9 mouse cellular contexts compared by ENCODE assay signal in genomic region chr14:8935121-8935520, GRCm38 (mm10).
DNase-seq lines count a peak whose midpoint lies in the region; ATAC-seq and TF ChIP-seq lines count a peak whose summit lies in the region.
"Had no signal": no experiment of that assay in that cellular context is flagged by ENCODE, and none has a peak within 500 bp of the region (broad histone marks: within the 10 kb centered on the region; RNA-seq: fewer than 3 reads in every experiment).

No protein-coding gene starts in this region.

- TF ChIP-seq EP300 in heart, postnatal 0 days (IDR thresholded peaks at IDR 0.05; ENCODE audit: low read depth), result no peak

- intact Hi-C loops in heart, postnatal 25 days (cut with DNase I), result loop anchor here (10.0 kb wide), 1 partner anchor 460 kb away; no protein-coding TSS in a partner anchor

- ATAC-seq in heart, postnatal 0 days (ENCODE audit: insufficient read depth, low read depth), result no peak
- no peak; the same call in 1 of the 2 replicates for ATAC-seq in megakaryocyte progenitor cell, adult 5-6 weeks (replicated peaks; ENCODE audit: poor library complexity)

- H3K9ac ChIP-seq in heart, postnatal 0 days (replicated peaks; ENCODE audit: low read depth, low read length), result no peak overlapping the region
- H3K9ac ChIP-seq: heart, embryonic 15.5 days had no signal

- no peak overlapping the region for H3K4me2 ChIP-seq in heart, postnatal 0 days (ENCODE audit: low read depth, low read length)
- H3K4me2 ChIP-seq: heart, embryonic 15.5 days had no signal

- peak; percentile 63 for TF ChIP-seq CTCF in heart, postnatal 0 days (IDR thresholded peaks at IDR 0.05; ENCODE audit: low read depth)

- no peak overlapping the region for H3K27ac ChIP-seq in heart, postnatal 0 days (ENCODE audit: low read depth)
- H3K27ac ChIP-seq: heart, embryonic 15.5 days had no signal

- DNase-seq in heart, postnatal 0 days (ENCODE audit: low spot score), result peak; percentile 56
- DNase-seq in heart, postnatal 25 days (ENCODE audit: low spot score), result no peak
- peak; percentile 44 for DNase-seq in 416B (ENCODE audit: low read depth)
- DNase-seq in brain, adult 2 months (ENCODE audit: low read depth, low spot score), result peak; percentile 62
- peak; percentile 7 to 49 for DNase-seq in frontal cortex, postnatal 10 days (ENCODE audit: low spot score in 2 of 2)
- peak; percentile 39 to 69 for DNase-seq in layer of hippocampus, postnatal 14 days (ENCODE audit: low spot score in 2 of 2)
- peak; percentile 27 for DNase-seq in retina, postnatal 7 days (ENCODE audit: low read depth, low spot score)

- no peak overlapping the region for H3K4me3 ChIP-seq in heart, postnatal 0 days (ENCODE audit: low read depth, low read length)
- H3K4me3 ChIP-seq: heart, embryonic 15.5 days had no signal

- no peaks in the 10 kb centered on the region for H3K27me3 ChIP-seq in heart, postnatal 0 days (ENCODE audit: control insufficient read depth, insufficient read depth, low read length)
- H3K27me3 ChIP-seq: heart, embryonic 15.5 days had no signal

- no peaks in the 10 kb centered on the region for H3K4me1 ChIP-seq in heart, postnatal 0 days (ENCODE audit: control insufficient read depth, insufficient read depth)
- H3K4me1 ChIP-seq: heart, embryonic 15.5 days had no signal

- 27% methylated on average over 5 of the region's 5 CpGs for WGBS in heart, postnatal 0 days

- no peaks in the 10 kb centered on the region for H3K9me3 ChIP-seq in heart, postnatal 0 days (replicated peaks; ENCODE audit: control insufficient read depth, low read length)
- H3K9me3 ChIP-seq: heart, embryonic 15.5 days had no signal

- no peaks in the 10 kb centered on the region for H3K36me3 ChIP-seq in heart, postnatal 0 days (replicated peaks; ENCODE audit: control insufficient read depth, insufficient read depth, low read length)
- H3K36me3 ChIP-seq: heart, embryonic 15.5 days had no signal
